Mouse (Mus musculus) hindbrain, embryonic 13.5 days (tissue): Measurements from ENCODE around the gene Slamf6. TPM values are rescaled to one million over a fixed set of nuclear protein-coding genes. Genes with fewer than 3 reads are reported as not detected.

Source experiments
- polyA plus RNA-seq: library from polyadenylated mRNA; unstranded; fragments of >200 nt; fragmentation: Nextera tagmentation; extraction: Ambion mirVana; gene quantifications from 2 replicates; pipeline ENCODE4 v1.2.1, GENCODE M21; 2015

The Slamf6 gene
- polyA plus RNA-seq, 1 experiment from 2014 or later: not detected

Other genes with a start within 250 kb of the Slamf6 start
- 1.1 and 1.2 TPM in 2 replicates for gene Cd48, start 235.5 kb upstream of the Slamf6 start, polyA plus RNA-seq
- 0.12 and 0.40 TPM in 2 replicates for gene Slamf1, start 150.4 kb upstream of the Slamf6 start, polyA plus RNA-seq
- gene Cd84, start 77.8 kb upstream of the Slamf6 start, polyA plus RNA-seq: 0.89 and 1.1 TPM in 2 replicates
- gene Gm10521, start 21.9 kb upstream of the Slamf6 start, polyA plus RNA-seq: not detected in 2 replicates
- 49.4 and 52.1 TPM in 2 replicates for gene Vangl2, start 110.9 kb downstream of the Slamf6 start, polyA plus RNA-seq
- 8.1 and 9.8 TPM in 2 replicates for gene Nhlh1, start 140.1 kb downstream of the Slamf6 start, polyA plus RNA-seq
- 186 and 190 TPM in 2 replicates for gene Copa, start 165.0 kb downstream of the Slamf6 start, polyA plus RNA-seq
- 118 and 128 TPM in 2 replicates for gene Ncstn, start 165.3 kb downstream of the Slamf6 start, polyA plus RNA-seq
- 163 and 168 TPM in 2 replicates for gene Pex19, start 209.2 kb downstream of the Slamf6 start, polyA plus RNA-seq
- gene Dcaf8, start 230.6 kb downstream of the Slamf6 start, polyA plus RNA-seq: 100 and 107 TPM in 2 replicates